Mouse (Mus musculus) thymus, adult 18-20 months (tissue): ENCODE measurements around the gene Pde4d.

Source experiments
- DNase-seq, 2 experiments: peaks; one replicate each; pipeline ENCODE4 v3.0.0; 2022; ENCODE audit warnings: mixed read lengths in 2 of 2

Gene Pde4d

DNA sequence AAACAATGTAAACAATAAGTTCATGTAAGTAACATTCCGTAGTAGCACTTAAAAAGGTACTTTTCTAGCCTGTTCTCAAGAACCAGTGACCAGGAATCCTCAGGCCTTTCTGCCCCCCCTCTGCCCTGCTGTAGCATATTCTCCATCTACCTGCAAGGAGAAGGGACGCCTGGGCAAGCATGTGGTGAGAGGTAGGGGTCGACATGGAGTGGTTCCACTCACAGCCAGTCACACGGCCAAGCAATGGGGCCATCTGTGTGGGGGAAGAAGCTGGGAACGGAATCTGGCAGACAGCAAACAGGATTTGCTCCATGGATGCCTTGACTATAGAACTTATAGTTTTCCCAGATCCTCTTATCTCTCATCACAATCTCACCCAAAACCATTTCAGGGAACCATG, 1277.6 kb downstream of the Pde4d start:
- no peak for DNase-seq

DNA sequence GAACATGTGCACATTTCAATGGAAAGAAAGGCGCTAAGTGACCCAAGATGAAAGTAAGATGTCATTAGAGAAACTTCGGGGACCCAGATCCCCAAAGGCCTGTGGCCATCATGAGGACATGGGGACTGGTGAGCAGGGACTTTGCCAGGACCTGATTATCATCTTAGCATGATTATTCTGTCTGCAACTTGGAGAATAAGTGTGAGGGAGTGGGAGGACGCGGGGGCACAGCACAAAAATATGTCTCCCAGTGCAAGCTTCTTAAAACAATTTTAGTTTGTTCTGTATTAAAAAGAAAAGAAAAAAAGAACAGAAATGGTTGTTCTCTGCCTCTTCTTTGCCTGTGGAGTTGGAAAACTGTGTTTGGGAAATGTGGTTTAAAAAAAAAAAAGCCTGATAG, 1279.9 kb downstream of the Pde4d start:
- DNase-seq = no peak

DNA sequence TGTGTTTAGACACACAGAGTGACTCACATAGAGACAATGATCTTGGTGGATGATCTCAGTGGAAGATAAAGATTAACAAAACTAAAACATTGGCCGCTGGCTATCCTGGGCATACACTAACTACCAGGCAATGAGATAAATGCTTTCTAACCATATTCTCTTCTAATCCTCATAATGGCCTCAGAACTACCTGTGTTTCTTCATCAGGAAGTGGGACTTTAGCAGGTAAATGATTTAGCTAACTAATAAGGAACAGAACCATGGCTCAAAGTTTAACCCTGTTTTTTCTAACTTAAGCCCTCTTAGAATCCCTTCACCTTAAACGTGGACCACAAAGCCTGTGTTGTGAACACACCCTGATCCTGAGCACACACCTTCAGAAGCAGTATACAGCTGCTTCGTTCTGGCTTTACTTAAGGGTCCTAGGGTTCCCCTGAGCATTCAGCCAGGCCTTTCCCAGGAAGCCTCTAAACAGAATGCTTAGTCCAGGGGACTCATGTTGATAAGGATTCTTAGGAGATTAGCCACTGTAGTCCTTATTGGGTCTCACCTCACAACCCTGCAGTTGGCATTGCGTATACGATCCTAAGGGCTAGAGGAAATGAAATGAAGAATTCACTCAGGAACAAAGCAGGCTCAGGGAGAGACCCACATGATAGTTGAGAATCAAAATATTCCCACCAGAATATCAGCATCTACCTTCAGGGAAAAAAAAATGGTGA, 1283.1 kb downstream of the Pde4d start:
- DNase-seq = no peak

DNA sequence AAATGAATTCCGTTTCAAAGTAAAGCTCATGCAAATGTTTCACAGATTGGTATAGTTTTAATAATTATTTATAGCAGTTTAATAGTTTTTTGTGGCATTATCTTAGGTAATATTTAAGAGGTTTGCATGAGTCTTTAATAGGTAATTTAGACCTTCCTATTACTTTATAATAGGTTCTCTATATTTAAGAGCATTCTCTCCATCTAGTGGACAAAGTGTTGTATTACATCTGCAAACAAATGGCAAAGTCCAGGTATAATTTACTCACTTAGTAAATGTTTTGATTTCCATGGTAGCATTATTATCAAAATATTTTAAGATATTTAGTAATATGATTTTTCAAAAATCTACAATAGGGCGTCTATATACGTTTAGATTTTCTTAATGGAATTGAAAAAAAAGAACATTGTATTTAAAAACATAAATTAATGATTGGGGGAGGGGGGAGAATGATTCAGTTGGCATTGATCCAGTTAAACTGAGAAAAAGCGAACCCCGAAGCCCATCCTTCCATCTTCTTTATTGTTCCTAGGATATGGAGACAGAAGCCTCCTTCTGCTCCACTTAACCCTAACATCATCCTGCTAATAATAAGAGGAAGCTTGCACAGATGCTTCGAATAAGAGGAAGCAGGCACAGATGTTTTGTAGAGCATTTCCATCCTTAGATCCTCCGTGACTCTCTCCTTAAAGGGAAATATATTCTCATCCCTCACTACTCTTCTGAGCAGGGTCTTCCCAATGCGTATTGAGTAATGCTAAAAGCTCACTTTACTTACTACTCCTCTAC, 1286.7 kb downstream of the Pde4d start:
- DNase-seq = no peak

DNA sequence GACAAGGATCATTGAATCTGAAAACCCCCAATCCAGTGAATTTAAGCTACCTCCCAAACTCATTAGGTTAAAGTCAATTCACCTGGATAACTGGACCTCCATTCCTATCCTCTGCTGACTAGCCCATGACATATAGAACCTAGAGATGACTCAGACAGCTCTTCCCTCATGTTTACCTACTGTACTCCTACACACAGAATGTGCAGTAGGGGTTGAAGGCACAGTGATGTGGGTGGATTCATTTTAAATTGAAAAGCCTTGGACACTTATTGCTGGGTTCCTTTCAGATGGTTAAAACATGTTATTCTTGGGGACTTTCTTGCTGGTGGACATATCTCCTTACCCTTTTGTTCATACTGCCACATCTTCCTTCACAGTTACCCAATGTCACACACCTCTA, 1296.7 kb downstream of the Pde4d start:
- DNase-seq = no peak

DNA sequence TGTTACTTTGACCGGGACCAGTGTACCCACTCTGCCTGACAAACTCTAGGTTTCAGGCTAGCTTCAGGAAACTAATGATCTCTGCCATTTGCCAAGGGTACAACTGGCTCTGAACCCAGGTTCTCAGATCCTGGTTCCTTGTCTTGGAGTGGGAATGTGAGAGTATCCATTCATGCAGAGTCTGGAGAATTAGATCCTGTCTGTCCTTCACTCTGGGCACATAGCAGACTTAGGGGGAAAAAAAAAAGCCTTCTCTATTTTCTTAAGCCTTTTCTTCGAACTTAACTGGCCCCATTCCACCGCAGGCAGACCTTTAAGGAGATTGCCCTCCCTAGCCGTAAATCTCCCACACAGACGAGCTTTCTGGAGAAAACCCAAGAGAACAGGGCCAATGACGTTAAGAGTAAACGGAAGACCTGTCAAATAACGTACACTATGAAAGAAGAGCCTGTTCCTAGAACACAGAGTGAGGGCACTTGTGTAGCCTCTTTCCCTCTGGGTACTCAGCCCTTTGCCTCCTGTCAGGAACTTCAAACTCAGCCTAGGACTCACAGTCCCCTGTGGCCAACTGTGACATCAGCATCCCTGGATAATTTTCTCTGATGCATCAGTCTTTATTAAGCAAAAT, 1302.6 kb downstream of the Pde4d start:
- DNase-seq = no peak

DNA sequence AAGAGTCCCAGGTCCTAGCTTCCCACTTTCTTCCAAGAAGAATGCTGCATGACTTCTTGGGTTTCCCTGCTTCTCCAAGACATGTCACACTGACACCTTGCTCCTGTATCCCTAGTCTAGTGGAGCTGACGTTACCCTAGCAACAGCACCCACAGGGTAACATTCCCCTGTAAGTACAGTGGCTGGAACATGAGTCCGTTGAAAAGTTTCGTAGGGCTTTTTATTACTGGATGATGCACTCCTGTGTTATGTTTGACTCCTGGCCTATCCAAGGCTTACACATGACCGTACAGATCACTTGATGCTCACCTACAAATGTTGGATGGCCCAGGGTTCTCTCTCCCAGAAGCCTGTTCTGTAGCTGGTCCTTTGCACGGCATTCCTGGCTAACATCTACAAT, 1307.1 kb downstream of the Pde4d start:
- DNase-seq = no peak

DNA sequence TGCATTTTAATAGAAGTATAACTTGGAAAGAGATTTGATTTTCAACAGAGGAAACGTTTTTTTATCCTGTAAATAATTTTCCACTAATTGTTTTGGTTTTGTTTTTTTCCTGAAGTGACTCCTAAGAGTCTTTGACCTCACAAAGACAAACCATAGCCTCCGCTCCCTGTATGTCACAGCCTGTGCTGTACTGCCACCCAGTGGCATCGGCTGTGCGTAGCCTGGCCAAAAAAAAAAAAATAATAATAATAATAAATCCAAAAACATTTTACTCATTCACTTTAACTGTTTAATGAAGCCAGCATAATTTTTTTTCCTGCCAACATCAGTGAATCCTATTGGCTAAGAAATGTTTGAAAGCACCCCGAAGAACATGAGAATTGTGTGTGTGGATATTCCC, 1309.5 kb downstream of the Pde4d start:
- no peak for DNase-seq

DNA sequence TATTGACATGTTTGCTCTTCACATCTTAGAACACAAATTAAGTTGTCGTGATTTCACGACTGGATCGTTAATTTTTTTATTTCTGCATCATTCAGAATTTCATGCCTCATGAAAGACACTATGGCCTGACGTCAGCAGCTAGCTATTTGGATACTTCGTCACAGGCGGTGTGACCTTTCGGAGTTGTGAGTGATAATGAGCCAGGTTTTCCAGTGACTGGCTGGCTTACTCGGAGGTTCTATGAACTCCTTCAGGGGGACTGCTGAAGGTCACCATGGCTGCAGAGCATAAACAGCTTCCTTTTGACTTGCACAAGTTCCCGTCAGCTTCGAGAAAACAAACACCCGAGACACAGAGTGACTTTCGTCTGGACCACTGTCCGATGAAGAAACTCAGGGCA, 1311.3 kb downstream of the Pde4d start:
- no peak for DNase-seq

DNA sequence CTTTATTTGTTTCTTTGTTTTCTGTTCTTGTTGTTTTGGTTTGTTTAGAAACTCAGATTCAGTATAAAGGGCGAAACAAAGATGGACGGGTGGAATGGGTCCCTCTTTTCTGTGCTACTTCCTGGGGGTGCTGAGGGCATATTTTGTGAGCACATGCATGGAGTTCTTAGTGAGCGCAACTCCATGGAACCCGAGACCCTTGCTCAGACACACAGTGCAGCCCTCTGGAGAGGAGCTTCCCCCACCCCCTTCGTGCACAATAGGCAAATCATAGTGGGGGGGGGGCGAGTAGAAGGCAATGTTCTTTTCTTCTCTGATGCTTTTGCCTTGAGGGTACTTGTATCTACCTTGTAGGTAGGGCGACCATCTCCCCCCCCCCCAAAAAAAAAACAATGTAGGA, 1325.0 kb downstream of the Pde4d start:
- DNase-seq = no peak

DNA sequence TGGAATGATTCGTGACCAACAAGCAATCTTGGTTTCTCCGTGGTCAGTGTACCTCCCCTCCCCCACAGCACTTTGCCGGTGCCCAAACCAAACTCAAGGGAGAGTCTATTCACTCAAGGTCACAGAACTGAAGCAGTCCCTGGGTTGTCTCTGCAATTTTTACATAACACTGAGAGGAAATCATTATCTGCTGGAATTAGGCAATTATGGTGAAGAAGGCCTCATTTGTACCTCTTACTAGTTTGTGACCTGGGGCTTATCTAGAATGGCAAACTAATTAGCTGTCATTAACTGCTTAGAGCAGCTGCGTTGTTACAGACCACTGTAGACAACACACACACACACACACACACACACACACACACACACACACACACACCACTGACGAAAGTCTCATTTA, 1325.4 kb downstream of the Pde4d start:
- DNase-seq = no peak

DNA sequence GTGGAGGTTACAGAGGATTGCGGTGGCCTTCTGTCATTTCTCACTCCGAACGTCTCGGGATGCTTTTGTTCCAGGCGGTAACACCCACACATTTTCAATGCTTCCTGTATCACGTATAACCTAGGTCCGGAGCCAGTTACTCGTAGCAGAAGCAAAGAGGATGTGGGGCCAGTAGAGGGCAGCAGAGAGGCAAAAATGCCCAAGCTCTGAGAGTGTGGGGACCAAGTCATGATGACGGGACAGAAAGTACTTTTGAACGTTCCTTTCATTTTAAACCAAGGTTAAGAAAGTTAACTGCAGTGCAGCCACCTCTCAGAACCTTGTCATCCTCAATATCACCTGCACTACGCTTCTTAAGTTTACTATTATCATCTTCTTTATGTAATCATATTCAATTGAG, 1326.4 kb downstream of the Pde4d start:
- peak; percentile 85 to 90 for DNase-seq

DNA sequence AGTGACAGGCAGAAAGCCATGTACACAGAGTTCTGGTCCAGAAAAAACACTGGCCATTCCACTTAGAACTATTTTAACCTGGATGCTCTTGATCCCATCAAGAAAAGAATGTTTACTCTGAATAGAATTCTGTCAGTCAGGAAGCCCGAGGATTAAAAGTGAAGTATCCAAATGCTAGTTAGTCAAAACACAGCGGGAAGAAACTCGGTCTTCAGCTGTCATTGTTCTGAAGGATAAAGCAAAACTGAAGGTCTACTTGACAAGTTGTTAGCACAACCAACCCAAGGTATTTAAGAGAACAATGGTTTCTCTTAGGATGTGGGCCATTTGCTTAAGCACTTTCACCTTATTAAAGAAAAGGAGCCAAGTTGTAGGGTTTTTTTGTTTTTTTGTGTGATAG, 1327.2 kb downstream of the Pde4d start:
- no peak for DNase-seq

DNA sequence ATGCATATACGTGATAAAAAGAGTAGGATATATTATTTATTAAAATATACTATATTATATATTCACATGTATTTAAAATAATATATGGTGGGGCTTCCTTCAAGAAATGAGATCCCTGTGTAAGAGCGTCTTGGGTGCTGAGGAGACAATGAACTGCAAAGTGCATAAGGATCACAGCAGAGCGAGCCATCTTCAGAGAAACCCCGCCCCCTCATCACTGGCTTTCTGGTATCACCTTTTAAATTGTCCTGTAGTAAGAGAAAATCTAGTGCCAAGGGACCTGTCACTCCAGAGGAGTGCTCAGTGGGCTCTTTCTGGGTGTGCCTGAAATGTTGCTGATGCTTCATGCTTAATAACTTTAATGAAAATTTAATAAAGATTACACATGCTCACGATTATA, 1327.7 kb downstream of the Pde4d start:
- DNase-seq = no peak

DNA sequence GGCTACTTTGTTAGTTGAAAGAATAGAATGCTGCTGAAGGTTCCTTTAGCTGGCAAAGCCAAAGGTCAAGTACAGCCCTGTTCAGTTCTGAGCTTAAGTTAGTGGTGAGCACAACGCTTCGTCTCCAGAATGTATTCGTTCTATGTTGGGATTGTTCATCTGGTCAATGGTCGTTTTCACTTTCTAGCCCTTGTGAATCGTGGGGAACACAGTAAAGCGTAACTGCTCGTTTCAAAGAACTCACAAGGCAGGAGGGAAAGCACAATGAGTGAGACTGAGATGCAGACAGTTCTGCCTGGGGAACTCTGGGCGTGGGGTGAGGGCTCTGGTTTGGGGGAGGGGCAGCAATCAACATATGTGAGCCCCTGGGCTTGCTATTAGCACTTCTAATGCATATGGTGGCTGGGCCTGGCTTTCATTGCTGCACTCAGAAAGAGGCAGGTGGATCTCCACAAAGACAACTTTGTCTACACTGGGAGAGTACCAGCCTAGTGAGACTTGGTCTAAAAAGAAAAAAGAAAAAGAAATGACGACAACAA, 1328.6 kb downstream of the Pde4d start:
- no peak for DNase-seq

DNA sequence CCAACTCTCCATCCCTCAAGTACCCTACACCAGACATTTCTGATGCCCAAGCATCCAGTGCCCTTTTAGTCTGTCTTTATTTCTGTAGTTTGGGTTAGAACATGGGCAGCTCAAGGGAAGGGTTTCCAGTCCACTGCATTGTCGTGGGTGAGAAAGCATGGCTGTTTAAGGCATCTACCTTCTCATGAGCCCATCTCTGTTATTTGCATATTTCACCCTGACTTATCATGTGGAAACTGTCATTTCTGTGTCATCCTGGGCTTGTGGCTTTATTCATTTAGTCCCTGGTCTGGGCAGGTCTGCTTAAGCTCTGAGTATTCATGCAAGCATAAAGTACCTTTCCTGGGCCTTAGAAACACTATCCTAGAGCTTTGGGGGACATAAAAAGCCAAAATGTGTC, 1331.7 kb downstream of the Pde4d start:
- DNase-seq = no peak

DNA sequence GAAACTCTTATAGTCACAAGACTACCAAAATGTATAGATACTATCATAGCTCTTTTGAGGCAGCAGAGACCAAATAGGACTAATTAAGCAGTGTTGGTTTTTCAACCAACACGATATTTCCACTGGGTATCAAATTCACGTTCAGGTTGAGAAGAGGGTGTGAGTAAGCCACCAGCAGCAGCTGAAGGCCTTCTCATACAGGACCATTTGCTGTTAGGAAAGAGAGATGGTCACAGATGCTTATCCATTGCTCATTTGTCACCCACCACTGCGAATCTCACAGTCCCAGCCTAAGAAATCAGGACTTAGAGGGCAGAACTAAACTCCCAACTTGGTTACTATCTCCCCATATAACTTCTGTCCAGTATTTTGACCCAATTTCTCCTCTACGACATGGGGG, 1338.9 kb downstream of the Pde4d start:
- no peak for DNase-seq

DNA sequence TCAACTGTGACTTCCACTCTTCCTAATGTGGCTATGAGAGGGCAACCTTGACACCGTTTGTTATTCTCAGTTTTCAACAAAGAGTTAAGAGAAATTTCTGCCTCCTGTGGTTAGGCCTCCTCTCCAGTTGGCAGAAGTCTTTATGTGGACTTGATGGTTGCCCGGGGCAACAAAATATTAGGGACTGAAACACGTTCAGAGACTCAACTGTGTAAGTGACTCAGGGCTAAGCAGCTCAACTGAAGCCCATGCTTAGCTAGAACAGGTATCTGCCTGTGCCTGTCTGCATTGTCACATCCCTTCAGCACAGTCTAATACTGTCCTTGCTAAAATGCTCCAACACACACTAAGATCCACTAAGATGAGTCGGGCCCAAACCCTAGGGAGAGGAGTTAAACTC, 1339.4 kb downstream of the Pde4d start:
- DNase-seq = no peak

DNA sequence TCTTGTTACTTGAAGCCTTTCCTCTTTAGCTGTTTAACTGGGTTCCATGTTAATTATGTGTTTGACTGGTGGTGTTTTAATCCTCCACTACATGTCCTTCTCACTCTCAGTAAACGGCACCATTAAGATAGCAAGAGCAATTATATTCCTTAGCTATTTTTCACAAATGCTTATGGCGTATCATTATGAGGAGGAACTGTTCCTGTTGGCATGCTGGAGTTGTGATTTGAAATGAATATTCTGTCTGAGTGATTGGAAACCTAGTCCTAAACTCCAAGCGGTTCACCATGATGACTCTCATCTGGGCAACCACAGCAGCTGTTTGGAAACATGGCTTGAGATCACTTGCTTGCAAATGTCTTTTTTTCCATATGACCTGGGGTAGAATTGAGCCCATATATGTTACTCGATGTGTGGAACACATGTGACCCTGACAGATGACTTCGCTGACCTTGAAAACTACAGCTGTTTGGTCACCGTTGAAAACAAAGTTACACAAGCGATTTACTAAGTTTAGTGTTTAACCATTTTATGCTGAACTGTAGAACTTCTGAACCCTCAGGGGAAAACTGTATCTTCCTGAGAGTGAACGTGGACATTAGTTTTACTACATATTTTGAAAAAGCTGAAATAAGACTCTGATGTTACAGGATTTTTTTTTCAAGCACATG, 1340.4 kb downstream of the Pde4d start:
- DNase-seq = no peak

DNA sequence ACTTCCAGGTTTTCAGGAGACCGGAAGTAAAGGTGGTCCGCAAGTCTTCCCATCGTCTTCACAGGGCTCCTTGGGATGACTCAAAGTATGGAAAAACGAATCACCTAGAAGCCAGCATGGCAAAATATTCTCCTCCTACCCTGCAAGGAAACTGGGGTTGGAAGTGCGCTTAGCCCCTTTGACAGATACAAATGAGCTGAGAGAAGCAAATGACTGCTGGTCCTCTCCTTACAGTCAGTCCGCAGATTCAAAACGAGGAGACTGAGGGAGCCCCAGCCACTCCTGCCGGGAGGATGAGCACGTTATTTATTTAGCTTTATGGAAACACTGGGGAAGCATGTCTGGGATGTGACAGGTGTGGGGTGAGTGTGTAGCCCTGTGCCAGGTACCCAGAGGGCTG, 1344.2 kb downstream of the Pde4d start:
- no peak for DNase-seq

DNA sequence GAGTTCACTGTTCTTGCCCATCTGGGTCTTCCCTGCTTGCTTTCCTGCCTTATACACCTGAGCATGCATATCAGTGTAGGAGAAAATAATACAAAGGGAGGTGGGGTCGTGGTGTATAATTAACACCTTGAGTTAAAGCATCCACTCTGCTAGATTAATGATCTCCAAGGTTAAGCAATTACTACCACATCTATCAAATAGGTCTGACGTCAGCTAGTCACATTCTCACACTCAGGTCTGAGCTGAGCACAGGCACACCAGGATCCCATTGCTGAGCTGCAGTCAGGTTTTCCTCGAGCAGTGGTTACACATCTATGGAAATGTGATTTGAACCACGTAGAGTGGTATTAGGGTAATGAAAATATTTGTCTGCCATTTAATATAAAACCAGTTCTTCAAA, 1348.9 kb downstream of the Pde4d start:
- no peak for DNase-seq

DNA sequence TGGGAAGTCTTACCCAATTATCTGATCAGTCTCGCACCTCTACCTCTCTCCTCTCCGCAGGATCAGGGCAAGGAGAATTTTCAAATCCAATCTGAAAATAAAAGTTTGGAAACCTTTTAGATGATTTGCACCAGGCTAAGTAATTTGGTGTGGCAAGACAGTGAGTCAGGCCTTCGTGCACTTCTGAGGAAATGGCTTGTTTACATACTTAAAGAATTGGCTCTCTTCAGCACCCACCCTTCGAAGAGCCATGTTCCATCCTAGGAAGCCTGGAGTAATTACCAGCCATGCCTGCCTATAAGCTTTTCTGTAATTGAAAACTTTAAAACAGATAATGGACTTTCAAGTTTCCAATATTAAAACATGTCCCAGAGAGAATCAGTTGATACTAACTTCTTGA, 1352.5 kb downstream of the Pde4d start:
- no peak for DNase-seq
